Mouse (Mus musculus) heart, embryonic 10.5 days (tissue): ENCODE data around the gene Pla2g4b. TPM values are rescaled to one million over a fixed set of nuclear protein-coding genes. Genes with fewer than 3 reads are reported as not detected.

ENCODE experiments used
- DNase-seq: peaks from one replicate; pipeline ENCODE4 v3.0.0-alpha.2; 2017; ENCODE audit warnings: low spot score
- H3K27ac ChIP-seq: fragments of 300-500 bp; sonication (generic); 2 replicates; pipeline ENCODE4 v1.5.1; 2016; ENCODE audit warnings: mild to moderate bottlenecking
- H3K27me3 ChIP-seq: fragments of 300-500 bp; sonication (generic); 2 replicates; pipeline ENCODE4 v1.6.1; 2016; ENCODE audit warnings: mild to moderate bottlenecking; ENCODE audit not compliant: poor library complexity, insufficient read depth, severe bottlenecking
- H3K36me3 ChIP-seq: fragments of 300-500 bp; sonication (generic); 2 replicates; pipeline ENCODE4 v1.6.1; 2016; ENCODE audit warnings: mild to moderate bottlenecking, moderate library complexity
- H3K4me1 ChIP-seq: fragments of 300-500 bp; sonication (generic); 2 replicates; pipeline ENCODE4 v1.6.1; 2016; ENCODE audit warnings: mild to moderate bottlenecking
- H3K4me3 ChIP-seq: fragments of 300-500 bp; sonication (generic); 2 replicates; pipeline ENCODE4 v1.5.1; 2016; ENCODE audit warnings: mild to moderate bottlenecking, moderate library complexity
- H3K9me3 ChIP-seq: fragments of 300-500 bp; sonication (generic); 2 replicates; pipeline ENCODE4 v1.6.1; 2016; ENCODE audit warnings: mild to moderate bottlenecking, moderate library complexity
- WGBS: fragments of 180-500 bp; shearing (Covaris S2); methylation state at CpG from one replicate; pipeline ENCODE4 v1.1.7; 2016; 5-methylcytosine and 5-hydroxymethylcytosine counted together
- microRNA-seq: library from miRNA; unstranded; fragments of <30 nt; microRNA quantifications from one replicate; pipeline ENCODE4, GENCODE M21; 2017
- polyA plus RNA-seq: library from polyadenylated mRNA; unstranded; fragments of >200 nt; fragmentation: Nextera tagmentation; extraction: Ambion mirVana; gene quantifications from 2 replicates; pipeline ENCODE4 v1.2.1, GENCODE M21; 2016

The Pla2g4b gene
- polyA plus RNA-seq, 1 experiment from 2014 or later = 2.6 TPM

GRCm38 (mm10) chr2:120076076-120076705 lies 43.0 kb downstream of the Pla2g4b start:
- H3K27me3 ChIP-seq = peaks cover 91% of the 10 kb centered on the region
- no peaks in the 10 kb centered on the region for H3K9me3 ChIP-seq
- H3K4me3 ChIP-seq = peak overlapping the region; percentile 53
- H3K27ac ChIP-seq = no peak overlapping the region
- 2% methylated on average over 36 of the region's 36 CpGs for WGBS
- peaks cover 13% of the 10 kb centered on the region for H3K4me1 ChIP-seq
- H3K36me3 ChIP-seq = no peaks in the 10 kb centered on the region
- no peak for DNase-seq

- Histone ChIP-seq H3K27me3 (peaks cover 39% of the 10 kb centered on the region), H3K9me3 (no peaks in the 10 kb centered on the region), H3K4me1 (peaks cover 15% of the 10 kb centered on the region), H3K4me3 (no peak overlapping the region), H3K36me3 (no peaks in the 10 kb centered on the region; the same call in 1 of the 2 replicates), H3K27ac (no peak overlapping the region)
- WGBS = 67% methylated on average over 2 of the region's 2 CpGs
- no peak for DNase-seq
Measured at GRCm38 (mm10) chr2:120082416-120082815, 49.2 kb downstream of the Pla2g4b start.

- Histone ChIP-seq H3K4me1 (peaks cover 15% of the 10 kb centered on the region), H3K27ac (peak overlapping the region; percentile 63), H3K9me3 (no peaks in the 10 kb centered on the region), H3K27me3 (peaks cover 16% of the 10 kb centered on the region; the same call in 1 of the 2 replicates), H3K4me3 (no peak overlapping the region), H3K36me3 (peaks cover 10% of the 10 kb centered on the region)
- no peak for DNase-seq
- 62% methylated on average over 14 of the region's 14 CpGs for WGBS
Measured at GRCm38 (mm10) chr2:120084593-120085361, 51.6 kb downstream of the Pla2g4b start.

- H3K4me1 ChIP-seq = peaks cover 18% of the 10 kb centered on the region
- 87% methylated on average over 3 of the region's 3 CpGs for WGBS
Measured at GRCm38 (mm10) chr2:120086038-120086437, 52.8 kb downstream of the Pla2g4b start.

GRCm38 (mm10) chr2:120087391-120087790 lies 54.2 kb downstream of the Pla2g4b start:
- Histone ChIP-seq H3K27ac (no peak overlapping the region), H3K4me1 (peaks cover 23% of the 10 kb centered on the region), H3K27me3 (peaks cover 7% of the 10 kb centered on the region; the same call in 1 of the 2 replicates), H3K4me3 (no peak overlapping the region), H3K36me3 (peaks cover 29% of the 10 kb centered on the region), H3K9me3 (no peaks in the 10 kb centered on the region)
- WGBS = 88% methylated on average over 3 of the region's 3 CpGs
- DNase-seq = no peak

More at GRCm38 (mm10) chr2:120086038-120086437, 52.8 kb downstream of the Pla2g4b start:
- H3K36me3 ChIP-seq = peaks cover 22% of the 10 kb centered on the region
- no peaks in the 10 kb centered on the region for H3K9me3 ChIP-seq
- peaks cover 7% of the 10 kb centered on the region; the same call in 1 of the 2 replicates for H3K27me3 ChIP-seq
- H3K4me3 ChIP-seq = no peak overlapping the region
- no peak overlapping the region for H3K27ac ChIP-seq
- no peak for DNase-seq

- H3K27me3 ChIP-seq = peaks cover 7% of the 10 kb centered on the region; the same call in 1 of the 2 replicates
- DNase-seq = no peak
- WGBS = 88% methylated on average over 2 of the region's 2 CpGs
- H3K4me3 ChIP-seq = no peak overlapping the region
- peaks cover 33% of the 10 kb centered on the region for H3K36me3 ChIP-seq
- no peaks in the 10 kb centered on the region for H3K9me3 ChIP-seq
- H3K4me1 ChIP-seq = peaks cover 25% of the 10 kb centered on the region
- no peak overlapping the region for H3K27ac ChIP-seq
Measured at GRCm38 (mm10) chr2:120087897-120088296, 54.7 kb downstream of the Pla2g4b start.

GRCm38 (mm10) chr2:120090979-120091378 lies 57.8 kb downstream of the Pla2g4b start:
- H3K27ac ChIP-seq = peak overlapping the region; percentile 65; the same call in 1 of the 2 replicates
- no peaks in the 10 kb centered on the region for H3K9me3 ChIP-seq
- H3K4me3 ChIP-seq = no peak overlapping the region
- H3K36me3 ChIP-seq = peaks cover 47% of the 10 kb centered on the region
- DNase-seq = no peak
- peaks cover 24% of the 10 kb centered on the region for H3K4me1 ChIP-seq
- WGBS = 78% methylated on average over 17 of the region's 17 CpGs
- H3K27me3 ChIP-seq = no peaks in the 10 kb centered on the region

Small RNA genes within 50 kb of the gene (microRNA-seq; reads per million reads assigned to microRNA genes)
- gene Mir7665 = not detected

Other genes starting within 250 kb of the Pla2g4b start
- 31.4 and 32.0 TPM in 2 replicates for gene Rpap1, start 245.9 kb upstream of the Pla2g4b start, polyA plus RNA-seq
- gene Tyro3, start 235.7 kb upstream of the Pla2g4b start, polyA plus RNA-seq = 8.9 and 11.6 TPM in 2 replicates
- gene Mga, start 136.2 kb upstream of the Pla2g4b start, polyA plus RNA-seq = 24.2 and 24.6 TPM in 2 replicates
- 1.8 and 2.8 TPM in 2 replicates for gene Mapkbp1, start 60.7 kb upstream of the Pla2g4b start, polyA plus RNA-seq
- gene Jmjd7, start 5.9 kb upstream of the Pla2g4b start, polyA plus RNA-seq = 16.8 and 17.6 TPM in 2 replicates
- gene Gm28042, start 5.9 kb upstream of the Pla2g4b start, polyA plus RNA-seq = 2.6 and 5.5 TPM in 2 replicates
- 115 and 173 TPM in 2 replicates for gene Ehd4, start 121.2 kb downstream of the Pla2g4b start, polyA plus RNA-seq
- gene Pla2g4e, start 211.9 kb downstream of the Pla2g4b start, polyA plus RNA-seq = 0.52 and 0.54 TPM in 2 replicates